32 mouse cellular contexts compared by ENCODE assay signal in genomic region chr12:14079892-14080291, GRCm38 (mm10).
"Had no signal": no experiment of that assay in that cellular context is flagged by ENCODE, and none has a peak within 500 bp of the region (broad histone marks: within the 10 kb centered on the region; RNA-seq: fewer than 3 reads in every experiment).

No protein-coding gene starts in this region.

- H3K4me1 ChIP-seq: limb, embryonic 10.5 days; limb, embryonic 12.5 days; limb, embryonic 13.5 days; limb, embryonic 15.5 days; liver, embryonic 12.5 days; liver, embryonic 13.5 days; liver, embryonic 15.5 days; lung, embryonic 15.5 days; megakaryocyte, embryonic 14.5 days; midbrain, embryonic 10.5 days; midbrain, embryonic 12.5 days; midbrain, embryonic 13.5 days; midbrain, embryonic 15.5 days; neural tube, embryonic 12.5 days had no signal

- H3K4me3 ChIP-seq: limb, embryonic 10.5 days; limb, embryonic 12.5 days; limb, embryonic 13.5 days; limb, embryonic 15.5 days; liver, embryonic 12.5 days; liver, embryonic 13.5 days; liver, embryonic 15.5 days; lung, embryonic 15.5 days; megakaryocyte, embryonic 14.5 days; midbrain, embryonic 10.5 days; midbrain, embryonic 12.5 days; midbrain, embryonic 13.5 days; midbrain, embryonic 15.5 days; myocyte; neural tube, embryonic 12.5 days had no signal

- H3K27me3 ChIP-seq: limb, embryonic 12.5 days; limb, embryonic 13.5 days; limb, embryonic 15.5 days; liver, embryonic 12.5 days; liver, embryonic 13.5 days; liver, embryonic 15.5 days; lung, embryonic 15.5 days; megakaryocyte, embryonic 14.5 days; midbrain, embryonic 12.5 days; midbrain, embryonic 13.5 days; midbrain, embryonic 15.5 days; neural tube, embryonic 12.5 days had no signal

- H3K36me3 ChIP-seq: limb, embryonic 10.5 days; limb, embryonic 12.5 days; limb, embryonic 13.5 days; limb, embryonic 15.5 days; liver, embryonic 12.5 days; liver, embryonic 13.5 days; liver, embryonic 15.5 days; lung, embryonic 15.5 days; midbrain, embryonic 10.5 days; midbrain, embryonic 12.5 days; midbrain, embryonic 13.5 days; midbrain, embryonic 15.5 days; neural tube, embryonic 12.5 days had no signal

- H3K27ac ChIP-seq: limb, embryonic 10.5 days; limb, embryonic 12.5 days; limb, embryonic 13.5 days; limb, embryonic 15.5 days; liver, embryonic 12.5 days; liver, embryonic 13.5 days; liver, embryonic 14.5 days; liver, embryonic 15.5 days; lung, embryonic 15.5 days; macrophage; midbrain, embryonic 10.5 days; midbrain, embryonic 12.5 days; midbrain, embryonic 13.5 days; midbrain, embryonic 15.5 days; neural tube, embryonic 12.5 days had no signal

- DNase-seq: left cerebral cortex, postnatal 4 days; liver; liver, embryonic 13.5 days; liver, postnatal 0 days; lung, adult 18-20 months; lung, adult 2 months; lung, embryonic 14.5 days; lung, postnatal 10 days; lung, postnatal 14 days; lung, postnatal 36 days; lung, postnatal 4 days; midbrain, embryonic 14.5 days had no signal

- H3K9ac ChIP-seq: limb, embryonic 12.5 days; limb, embryonic 13.5 days; limb, embryonic 15.5 days; liver, embryonic 12.5 days; liver, embryonic 13.5 days; liver, embryonic 14.5 days; liver, embryonic 15.5 days; liver, postnatal 0 days; lung, embryonic 14.5 days; lung, embryonic 15.5 days; midbrain, embryonic 12.5 days; midbrain, embryonic 13.5 days; midbrain, embryonic 15.5 days; neural tube, embryonic 12.5 days had no signal

- H3K9me3 ChIP-seq: limb, embryonic 10.5 days; limb, embryonic 12.5 days; limb, embryonic 13.5 days; limb, embryonic 15.5 days; liver, embryonic 12.5 days; liver, embryonic 13.5 days; liver, embryonic 15.5 days; lung, embryonic 15.5 days; megakaryocyte, embryonic 14.5 days; midbrain, embryonic 10.5 days; midbrain, embryonic 12.5 days; midbrain, embryonic 13.5 days; midbrain, embryonic 15.5 days; neural tube, embryonic 12.5 days had no signal

- ATAC-seq: liver, embryonic 12.5 days; liver, postnatal 0 days; lung, postnatal 0 days; midbrain, embryonic 13.5 days; midbrain, embryonic 15.5 days; midbrain, embryonic 16.5 days had no signal

- H3K4me2 ChIP-seq: limb, embryonic 12.5 days; limb, embryonic 13.5 days; limb, embryonic 15.5 days; liver, embryonic 11.5 days; liver, embryonic 12.5 days; liver, embryonic 13.5 days; liver, embryonic 15.5 days; lung, embryonic 14.5 days; lung, embryonic 15.5 days; midbrain, embryonic 11.5 days; midbrain, embryonic 12.5 days; midbrain, embryonic 13.5 days; midbrain, embryonic 15.5 days; neural tube, embryonic 12.5 days had no signal
